Mouse (Mus musculus): Measurements from ENCODE around the gene Mmel1. TPM values are rescaled to one million over a fixed set of nuclear protein-coding genes. Genes with fewer than 3 reads are reported as not detected.

Gene Mmel1
- total RNA-seq, 2 experiments from 2014 or later: 0.65 to 0.76 TPM

DNA sequence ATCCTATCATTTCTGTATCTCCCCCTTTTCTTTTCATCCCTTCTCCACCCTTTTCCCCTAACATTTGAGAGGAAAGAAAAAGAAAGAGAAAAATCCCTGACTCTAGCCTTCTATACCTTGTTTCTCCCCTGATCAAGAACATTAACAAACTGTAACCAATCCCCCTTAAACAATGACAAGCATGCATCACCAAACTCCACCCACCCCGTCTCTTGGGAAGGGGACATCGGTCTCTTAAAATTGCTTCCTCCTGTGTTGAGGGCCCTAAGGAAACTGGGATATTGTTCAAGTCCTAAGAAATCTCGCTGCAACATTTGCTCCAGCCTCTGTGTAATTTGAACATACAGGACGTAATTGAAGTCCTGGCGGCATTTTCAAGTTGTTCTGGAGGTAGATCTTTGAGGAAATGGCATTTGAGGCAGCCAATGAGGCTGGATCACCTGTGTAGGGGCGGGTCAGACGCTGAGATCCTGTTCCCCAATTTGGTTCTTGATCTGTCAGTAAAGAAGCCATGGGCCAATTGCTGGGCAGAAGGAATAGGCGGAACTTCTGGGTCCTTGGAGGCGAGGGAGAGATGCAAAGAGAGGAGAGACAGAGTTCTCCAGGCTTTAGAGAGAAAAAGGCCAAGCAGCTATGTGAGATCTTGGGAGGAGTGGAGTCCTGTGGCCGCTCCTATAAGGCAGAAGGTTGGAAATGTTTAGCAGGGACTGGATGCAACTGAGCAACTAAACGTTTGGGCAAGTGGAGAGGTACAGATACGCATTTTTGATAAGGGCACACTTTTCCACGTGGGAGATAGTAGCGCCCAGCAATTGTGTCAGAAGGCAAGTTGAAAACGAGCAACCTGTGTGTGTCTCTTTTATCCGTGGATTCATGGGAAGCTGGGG lies 35.0 kb downstream of the Mmel1 start:
- DNase-seq (ENCODE audit: low spot score in 2 of 2): peak in 1 of 2 experiments; percentile 48

DNA sequence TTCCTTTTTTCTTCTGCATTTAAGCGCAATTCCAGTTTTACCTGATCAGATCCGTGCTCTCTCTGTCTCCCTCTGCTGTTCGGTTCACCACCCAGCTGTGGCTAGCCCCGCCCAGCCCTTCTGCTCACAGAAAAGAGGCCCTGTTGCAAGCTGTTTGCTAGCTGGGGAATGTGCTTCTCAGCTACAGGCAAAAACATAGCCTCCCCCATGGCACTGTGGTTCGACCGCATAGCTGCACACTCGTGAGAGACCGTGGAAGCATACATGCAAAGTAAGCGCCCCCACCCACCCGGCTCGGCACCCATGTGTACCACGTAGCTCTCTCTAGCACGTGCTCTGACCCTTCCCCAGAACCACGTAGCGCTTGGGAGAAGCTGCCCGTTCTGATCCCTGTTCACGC lies 38.4 kb downstream of the Mmel1 start:
- DNase-seq (ENCODE audit: low spot score in 2 of 2): peak in 1 of 2 experiments; percentile 45

DNA sequence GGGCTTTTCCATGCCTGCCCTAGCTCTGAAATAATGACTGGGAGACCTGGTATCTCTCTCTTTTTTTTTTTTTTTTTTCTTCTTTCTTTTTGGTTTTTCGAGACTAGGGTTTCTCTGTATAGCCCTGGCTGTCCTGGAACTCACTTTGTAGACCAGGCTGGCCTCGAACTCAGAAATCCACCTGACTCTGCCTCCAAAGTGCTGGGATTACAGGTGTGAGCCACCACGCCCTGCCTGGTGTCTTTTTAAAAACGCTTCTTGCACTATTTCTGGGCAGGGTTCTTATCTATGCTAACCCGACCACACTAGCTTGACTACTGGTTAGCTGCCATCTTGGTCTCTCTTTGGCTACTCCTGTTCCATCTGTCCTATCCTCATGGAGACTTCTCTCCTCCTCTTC lies 39.1 kb downstream of the Mmel1 start:
- DNase-seq (ENCODE audit: low spot score in 2 of 2): no peak

DNA sequence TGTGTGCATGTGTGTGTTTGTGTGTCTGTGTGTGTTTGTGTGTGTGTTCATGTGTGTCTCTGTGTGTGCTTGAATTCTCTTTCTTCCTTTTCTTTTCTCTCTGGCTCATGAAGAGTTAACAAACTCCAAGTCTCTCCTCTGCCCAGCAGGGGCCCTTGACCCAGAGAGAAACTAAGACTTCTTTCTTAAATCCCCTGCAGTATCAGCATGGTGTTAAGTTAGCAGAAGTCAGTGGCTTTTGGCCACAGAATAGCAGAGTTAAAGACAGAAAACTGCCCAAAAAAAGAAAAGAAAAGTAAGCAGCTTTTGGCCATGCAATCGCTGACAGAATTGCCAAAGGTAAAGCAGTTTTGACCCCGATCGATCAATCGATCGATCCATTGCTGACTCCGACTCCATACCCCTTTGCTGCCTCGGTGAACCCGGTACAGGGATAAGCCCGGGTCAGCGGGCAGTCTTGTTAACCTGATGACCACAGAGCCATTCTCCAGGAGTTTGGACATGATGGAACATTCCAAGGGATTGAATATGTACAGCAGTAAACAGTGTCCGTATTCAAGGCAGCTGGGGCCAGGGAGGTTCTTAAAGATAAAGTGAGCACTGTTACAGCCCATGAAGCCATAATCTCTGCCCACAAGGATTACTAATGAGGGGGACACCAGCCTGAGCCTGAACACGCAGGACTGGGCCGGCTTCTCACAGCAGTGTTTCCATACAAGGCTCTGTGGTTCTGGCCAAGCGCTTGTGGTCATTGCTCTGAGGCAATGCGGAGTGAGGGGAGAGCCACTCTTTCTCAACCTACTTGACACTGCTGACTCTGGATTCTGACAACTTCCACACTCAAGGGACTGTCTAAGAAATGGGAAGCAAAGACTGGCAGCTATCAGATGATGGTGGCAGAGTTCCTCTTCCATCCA lies 41.5 kb downstream of the Mmel1 start:
- no peak for DNase-seq (ENCODE audit: low spot score in 2 of 2)

DNA sequence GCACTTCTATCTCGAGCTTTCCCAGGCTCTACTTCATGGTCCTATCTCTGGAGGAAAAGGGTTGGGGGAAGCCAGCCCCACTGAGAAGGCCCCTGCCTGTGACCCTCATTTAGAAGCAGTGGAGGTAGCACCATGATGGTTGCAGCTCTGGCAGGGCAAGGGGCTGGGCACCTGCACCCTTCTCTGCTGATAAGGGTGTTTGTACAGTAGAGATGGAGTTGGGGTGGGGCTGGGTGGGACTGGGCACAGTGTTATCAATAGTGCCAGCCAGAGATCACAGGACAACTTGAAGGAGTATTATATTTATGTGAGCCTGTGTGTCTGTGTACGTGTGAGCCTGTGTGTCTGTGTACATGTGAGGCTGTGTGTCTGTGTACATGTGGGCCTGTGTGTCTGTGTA lies 42.3 kb downstream of the Mmel1 start:
- DNase-seq (ENCODE audit: low spot score in 2 of 2): no peak

DNA sequence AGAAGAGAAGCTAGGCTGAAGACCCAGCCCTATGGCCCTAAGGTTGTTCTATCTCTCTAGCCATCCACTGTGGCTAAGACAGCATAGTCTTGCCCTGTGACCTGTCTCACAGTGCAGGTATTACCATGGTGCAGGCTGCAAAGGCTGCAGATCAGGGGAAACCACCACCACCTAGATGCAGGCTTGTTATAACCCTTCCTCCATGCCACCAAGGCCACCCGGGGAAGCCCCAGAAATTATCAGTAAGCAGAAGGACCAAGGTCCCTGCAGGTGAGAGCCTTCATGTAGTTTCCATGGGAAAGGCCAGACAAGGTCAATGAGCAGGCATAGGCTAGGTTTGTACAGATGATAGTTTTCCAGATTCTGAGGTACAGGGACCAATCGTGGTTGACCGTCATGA lies 44.5 kb downstream of the Mmel1 start:
- no peak for DNase-seq (ENCODE audit: low spot score in 2 of 2)

DNA sequence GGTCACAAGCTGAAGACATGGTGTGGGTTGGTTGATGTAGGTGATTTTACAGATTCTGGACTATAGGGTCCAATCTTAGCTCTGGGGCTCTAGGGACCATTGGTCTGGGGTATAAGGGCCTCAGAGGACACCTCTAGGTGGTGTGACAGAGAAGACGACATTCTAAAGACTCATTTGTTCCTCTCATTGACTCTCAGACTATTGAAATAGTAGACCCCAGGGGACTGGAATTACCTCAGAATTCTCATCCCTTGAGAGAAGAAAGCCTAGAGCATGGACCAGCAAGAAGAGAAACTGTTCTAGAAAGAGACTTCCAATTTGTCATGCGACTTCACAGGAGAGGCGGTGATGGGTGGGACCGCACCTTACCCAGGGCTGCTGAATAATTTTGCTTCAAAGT lies 44.9 kb downstream of the Mmel1 start:
- no peak for DNase-seq (ENCODE audit: low spot score in 2 of 2)

DNA sequence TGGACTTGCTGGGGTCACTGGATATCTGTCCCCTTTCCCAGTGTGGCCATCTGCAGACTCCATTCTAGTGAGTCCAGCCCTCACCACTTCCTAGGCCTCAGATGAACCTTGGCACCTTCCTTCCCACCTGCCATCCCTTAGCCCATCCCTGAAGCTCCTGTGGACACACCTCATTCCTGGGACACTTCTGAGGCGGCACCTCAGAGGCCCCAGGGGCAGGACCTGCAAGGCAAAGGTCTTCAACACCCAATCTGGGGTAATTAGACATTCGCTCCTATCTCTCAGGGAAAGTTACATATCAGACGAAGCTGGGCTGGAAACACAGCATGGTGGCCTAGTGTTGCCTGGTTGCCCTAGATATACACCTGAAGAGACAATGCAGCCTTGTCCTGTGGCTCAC lies 45.3 kb downstream of the Mmel1 start:
- no peak for DNase-seq (ENCODE audit: low spot score in 2 of 2)

DNA sequence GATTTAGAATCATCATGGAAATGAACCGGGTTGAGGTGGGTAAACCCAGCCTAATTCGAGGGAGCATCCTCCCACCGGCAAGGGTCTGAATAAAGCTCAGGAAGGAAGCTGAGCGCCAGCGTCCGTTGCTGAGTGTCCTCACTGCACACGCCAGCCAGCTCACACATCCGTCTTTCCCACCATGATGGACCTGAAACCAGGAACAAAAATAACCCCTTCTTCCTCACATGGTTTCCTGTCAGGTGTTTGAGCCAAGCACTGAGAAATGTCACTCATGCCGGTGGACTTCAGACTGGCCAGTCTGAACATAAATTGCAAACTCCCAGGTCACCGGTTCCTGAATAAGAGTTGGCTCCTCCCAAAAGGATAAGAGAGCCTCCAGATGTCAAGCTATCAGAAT lies 45.9 kb downstream of the Mmel1 start:
- no peak for DNase-seq (ENCODE audit: low spot score in 2 of 2)

DNA sequence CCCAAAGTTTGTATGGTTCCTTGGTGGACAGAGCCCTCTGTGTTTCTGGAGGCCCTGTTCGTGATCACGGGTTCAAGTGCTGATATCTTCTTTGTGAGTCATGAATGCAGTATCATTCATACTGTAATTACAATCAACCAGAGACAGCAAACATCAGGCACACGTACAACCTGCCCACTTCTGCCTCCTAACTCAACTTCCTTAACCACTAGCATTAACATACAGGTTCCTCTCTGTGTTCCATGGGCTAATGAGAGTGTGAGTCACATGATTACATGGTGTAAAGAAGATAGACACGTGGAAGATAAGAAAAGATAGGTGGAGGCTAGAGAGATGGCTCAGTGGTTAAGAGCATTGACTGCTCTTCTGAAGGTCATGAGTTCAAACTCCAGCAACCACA lies 47.3 kb downstream of the Mmel1 start:
- DNase-seq (ENCODE audit: low spot score in 2 of 2): no peak

DNA sequence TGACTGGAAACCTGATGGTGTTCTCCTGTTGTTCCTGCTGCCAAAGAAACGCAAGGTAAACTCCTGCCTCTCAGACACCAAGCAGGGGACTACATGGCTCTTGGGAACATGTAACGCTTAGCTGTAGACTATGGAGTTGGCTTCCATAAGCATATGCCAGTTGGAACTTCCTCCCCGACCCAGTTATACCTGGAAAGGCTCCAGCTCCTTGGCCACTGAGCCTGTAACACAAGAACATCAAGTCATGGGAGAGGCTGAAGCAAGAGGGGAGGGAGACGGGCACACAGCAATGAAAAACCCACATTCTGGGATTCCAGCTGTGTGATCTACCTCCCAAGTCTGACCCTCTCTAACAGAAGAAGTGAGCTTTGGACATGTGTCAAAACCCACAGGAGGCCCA lies 52.9 kb downstream of the Mmel1 start:
- DNase-seq (ENCODE audit: low spot score in 2 of 2): no peak

DNA sequence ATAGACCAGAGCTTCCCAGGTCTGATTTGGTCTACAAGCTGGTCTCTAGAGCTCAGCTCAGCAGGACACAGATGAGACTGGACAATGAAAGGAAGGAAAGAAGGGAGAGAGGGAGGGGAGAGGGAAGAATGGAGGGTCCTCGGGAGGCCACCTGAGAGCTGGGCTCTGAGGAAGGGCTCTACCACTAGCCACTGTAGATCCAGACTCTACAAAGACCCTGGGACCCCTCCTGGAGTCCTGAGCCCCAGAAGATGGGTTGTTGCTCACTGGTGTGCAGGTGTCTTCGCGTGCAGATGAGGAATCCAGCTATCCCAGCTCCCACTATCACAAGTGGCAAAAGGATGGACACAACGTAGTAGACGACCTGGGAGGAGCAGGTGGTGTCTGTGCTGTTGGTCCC lies 53.5 kb downstream of the Mmel1 start:
- no peak for DNase-seq (ENCODE audit: low spot score in 2 of 2)

DNA sequence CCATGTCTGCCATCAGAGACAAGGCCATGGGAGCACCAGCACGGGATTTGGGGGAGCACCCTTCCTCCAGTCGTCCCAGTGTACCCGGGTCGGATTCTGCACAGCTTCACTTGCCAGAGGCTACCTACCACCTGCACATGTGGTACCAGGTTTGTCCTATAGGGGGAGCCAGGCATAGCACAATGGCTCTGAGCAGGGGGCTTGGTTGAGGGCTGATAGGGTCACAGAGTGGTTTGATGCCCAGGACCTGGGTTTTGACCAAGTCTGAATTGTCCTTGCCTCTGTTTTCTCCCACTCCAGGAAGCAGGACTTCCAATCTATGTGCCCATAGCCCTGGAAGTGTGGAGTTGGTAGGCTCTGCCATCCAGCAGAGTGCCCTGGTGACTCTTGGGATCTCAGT lies 56.0 kb downstream of the Mmel1 start:
- no peak for DNase-seq (ENCODE audit: low spot score in 2 of 2)

DNA sequence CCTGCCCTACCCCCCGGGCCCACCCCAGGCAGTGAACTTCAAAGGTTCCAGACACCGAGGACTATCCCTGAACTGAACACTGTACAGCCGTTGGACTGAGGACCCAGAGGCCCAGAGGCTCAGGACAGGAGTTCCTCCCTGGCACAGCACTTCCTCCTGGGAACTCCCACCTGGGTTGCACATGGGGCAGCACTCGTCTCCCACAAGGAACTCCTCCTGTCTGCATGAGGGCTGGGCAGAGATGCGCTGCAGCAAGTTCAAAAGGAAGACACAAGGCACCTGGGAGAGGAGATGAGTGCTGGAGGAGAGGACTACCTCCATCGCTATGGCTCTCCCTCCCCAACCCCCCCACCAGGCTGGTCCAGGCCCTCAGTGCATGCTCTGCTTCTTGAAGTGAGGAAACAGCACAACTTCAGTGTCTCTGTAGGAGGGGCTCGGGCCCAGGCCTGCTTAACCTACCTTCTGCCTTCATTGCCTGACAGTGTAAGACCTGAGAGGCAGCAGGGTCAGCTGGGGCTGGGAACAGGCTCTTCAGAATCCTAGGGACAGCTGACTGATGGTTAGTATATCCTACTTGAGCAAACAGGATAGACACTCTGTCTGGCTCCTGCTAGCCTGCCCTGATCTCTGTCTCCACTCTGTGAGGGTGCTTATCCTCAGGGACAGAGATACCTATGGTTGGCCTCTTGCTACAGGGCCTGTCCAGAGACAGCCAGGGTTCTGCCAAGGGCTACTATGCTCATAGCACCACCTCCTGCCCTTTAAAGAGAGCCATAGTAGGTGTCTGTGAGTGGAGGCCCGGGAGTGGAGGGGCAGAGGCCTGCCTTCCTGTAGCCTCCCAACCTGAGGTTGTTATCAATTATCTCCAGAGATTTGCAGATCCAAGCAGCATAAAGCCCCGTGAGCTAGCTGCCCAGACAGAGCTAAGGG lies 57.8 kb downstream of the Mmel1 start:
- DNase-seq (ENCODE audit: low spot score in 2 of 2): no peak

DNA sequence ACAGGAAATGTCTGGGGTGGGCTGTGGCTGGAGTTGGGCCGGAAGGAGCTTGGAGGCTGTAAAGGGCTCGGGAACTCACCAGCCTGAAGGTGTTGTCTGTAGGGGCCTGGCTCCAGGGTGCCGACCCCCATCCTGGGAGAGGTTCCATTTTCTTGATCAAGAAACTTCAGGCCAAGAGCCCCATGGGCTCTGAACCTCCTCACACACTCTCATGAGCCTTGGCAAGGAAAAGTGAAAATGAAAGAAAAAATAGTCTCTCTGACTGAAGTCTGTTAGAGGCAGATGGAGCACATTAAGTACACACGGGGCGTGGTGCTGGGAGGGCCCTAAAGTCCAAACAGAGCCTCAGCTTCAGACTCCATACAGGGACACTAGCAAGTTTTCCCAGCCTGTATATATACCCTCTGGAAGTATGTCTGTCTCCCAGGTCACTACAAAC lies 58.5 kb downstream of the Mmel1 start:
- DNase-seq (ENCODE audit: low spot score in 2 of 2): no peak

DNA sequence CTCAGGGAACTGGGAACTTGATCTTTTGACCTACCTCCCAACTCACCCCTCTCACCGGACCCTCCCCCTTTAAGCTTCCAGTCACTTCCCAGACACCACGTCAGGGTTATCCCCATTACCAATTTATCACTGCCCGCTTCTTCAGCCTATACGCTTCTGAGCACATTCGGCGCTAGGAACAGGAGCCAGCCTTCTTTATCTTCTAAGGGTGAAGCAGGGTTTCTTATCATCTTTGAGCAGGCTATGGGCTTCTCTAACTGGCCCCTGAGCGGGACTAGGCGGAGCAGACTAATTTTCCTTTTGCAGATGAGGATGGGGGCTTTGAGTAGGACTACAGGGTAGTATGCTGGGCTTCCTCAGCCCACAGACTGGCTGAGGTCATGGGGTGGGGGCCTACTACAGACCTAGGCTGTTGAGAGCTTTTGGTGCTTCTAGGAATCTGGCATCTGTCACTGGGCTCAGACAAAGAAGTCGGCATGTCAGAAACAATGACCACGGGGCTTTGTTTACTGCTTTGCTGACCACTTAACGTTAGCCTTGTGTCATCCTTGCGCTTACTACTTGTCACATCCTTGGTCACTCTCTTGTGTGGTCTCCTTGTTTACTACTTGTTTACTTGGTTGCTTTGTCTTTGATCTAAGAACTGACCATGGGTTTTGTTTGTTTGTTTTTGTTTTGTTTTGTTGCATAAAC lies 59.2 kb downstream of the Mmel1 start, which contains the start of gene Tnfrsf14:
Tnfrsf14 (minus strand) TSS at position 169 of the 693 bp plus-strand sequence.
- no peak for DNase-seq (ENCODE audit: low spot score in 2 of 2)

DNA sequence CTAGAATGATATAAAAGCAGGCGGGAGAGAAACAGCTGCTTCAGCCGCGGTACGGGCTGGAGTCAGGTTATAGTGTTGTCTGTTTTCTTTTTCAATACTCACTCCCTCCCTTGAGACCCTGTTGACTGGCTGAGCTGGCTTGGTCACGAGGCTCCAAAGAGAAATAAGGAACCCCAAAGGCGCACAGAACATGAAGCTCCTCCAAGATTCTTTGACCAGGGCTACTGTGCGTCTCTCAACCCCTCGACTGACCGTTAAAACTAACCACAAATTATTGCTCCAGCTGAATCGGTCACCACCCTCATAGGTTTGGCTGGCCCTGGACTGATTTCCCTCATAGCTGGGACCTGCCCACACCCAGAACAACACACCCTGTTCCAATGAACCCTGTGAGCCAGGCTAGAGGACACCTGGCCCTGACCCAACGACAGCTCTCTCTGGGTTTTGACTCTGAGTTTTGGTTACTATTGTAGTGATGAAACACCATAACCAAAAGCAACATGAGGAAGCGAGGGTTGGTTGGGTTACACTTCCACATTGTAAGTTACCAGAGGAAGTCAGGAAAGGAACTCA lies 59.8 kb downstream of the Mmel1 start:
- no peak for DNase-seq (ENCODE audit: low spot score in 2 of 2)

DNA sequence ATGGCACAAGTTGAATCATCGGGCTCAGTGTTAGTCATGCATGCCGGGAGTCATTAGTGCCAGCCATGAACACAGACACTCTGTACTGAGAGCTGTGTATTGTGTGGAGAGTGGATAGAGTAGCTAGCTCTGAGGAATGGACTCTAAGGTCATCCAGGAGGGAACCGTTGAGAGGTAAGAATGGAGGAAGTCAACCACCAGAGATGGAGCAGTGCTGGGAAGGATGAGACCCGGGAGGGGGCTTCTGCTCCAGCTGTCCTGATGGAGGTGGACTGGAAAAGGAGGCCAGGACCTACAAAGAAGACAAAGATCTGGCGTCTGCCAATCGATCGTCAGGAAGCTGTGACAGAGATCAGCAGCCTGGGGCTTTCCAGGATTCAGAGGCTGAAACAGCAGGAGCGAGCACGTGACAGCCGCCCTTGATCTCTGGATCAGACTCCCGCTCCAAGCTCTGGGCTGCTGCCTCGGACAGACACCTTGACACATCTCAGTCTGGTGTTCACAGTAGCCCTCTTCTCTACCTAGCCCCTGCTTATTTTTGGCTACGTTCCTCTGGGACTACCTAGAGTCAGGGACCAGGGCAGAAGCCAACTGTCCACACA lies 64.0 kb downstream of the Mmel1 start:
- no peak for DNase-seq (ENCODE audit: low spot score in 2 of 2)

DNA sequence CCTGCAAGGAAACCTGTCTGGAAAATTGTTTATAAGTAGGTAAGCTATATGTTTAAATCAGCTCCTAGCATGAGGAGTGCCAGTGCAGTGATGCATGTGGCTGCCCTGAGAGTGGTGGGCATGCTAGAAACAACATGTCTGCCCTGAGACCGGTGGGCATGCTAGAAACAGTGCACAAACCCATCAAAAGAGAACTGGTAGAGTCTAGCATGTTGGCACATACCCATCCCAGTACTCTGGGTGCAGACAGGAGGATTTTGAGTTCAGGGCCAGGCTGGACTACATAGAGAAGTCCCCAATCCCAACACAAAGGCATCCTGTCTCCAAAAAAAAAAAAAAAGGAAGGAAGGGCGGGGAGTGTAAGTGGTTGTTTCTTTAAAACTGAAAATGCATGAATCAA lies 65.4 kb downstream of the Mmel1 start:
- DNase-seq (ENCODE audit: low spot score in 2 of 2): no peak

DNA sequence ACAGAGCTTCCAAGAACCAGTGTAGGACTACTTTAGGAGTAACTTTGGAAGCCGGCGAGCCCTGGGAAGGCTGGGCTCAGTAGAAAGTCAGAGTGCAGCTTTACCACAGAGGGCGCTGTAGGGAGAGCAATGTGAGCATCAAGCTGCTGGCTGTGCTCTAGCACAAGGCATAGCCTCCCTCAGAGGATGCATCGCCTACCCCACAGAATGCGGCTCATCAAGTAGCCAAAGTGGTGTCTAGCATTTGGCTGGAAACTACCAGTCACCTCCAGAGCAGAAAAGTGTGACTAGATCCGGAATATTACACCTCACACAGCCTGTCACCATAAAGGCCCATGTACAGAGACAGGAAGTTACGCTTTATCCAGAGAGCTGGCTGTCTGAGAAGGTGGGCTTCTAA lies 66.4 kb downstream of the Mmel1 start:
- no peak for DNase-seq (ENCODE audit: low spot score in 2 of 2)

Measured in adrenal gland, postnatal 4 days (tissue).